Mouse (Mus musculus) heart, postnatal 10 days (tissue): ENCODE results near the gene Evx2. TPM values are rescaled to one million over a fixed set of nuclear protein-coding genes. Genes with fewer than 3 reads are reported as not detected.
A peak's percentile ranks its signal among the peaks of the same experiment; 100 is the strongest.

ENCODE experiments used
- DNase-seq, 2 experiments: peaks; one replicate each; pipeline ENCODE4 v3.0.0; 2021
- intact Hi-C: fragments of 180-260 bp; cut with DNase I; formaldehyde crosslinking; loops from one replicate; pipeline ENCODE4 v1.15.1; 2025
- total RNA-seq, 2 experiments: library from RNA; stranded (reverse); gene quantifications; 2 replicates each; pipeline ENCODE4 v1.2.3; 2021

Evx2 gene
- not detected for total RNA-seq

- intact Hi-C loops = loop anchor here (5.0 kb wide), 1 partner anchor 692 kb away; no protein-coding TSS in a partner anchor
- peak in 1 of 2 experiments; percentile 31 for DNase-seq
Measured at GRCm38 (mm10) chr2:74659507-74660005, at the start of gene Evx2. TSS of gene Evx2 (minus strand) at chr2:74659557.

- intact Hi-C loops = loop anchor here (10.0 kb wide), 1 partner anchor 1076 kb away; no protein-coding TSS in a partner anchor
- DNase-seq = no peak
Measured at GRCm38 (mm10) chr2:74708676-74709075, 49.3 kb upstream of the Evx2 start.

DNA sequence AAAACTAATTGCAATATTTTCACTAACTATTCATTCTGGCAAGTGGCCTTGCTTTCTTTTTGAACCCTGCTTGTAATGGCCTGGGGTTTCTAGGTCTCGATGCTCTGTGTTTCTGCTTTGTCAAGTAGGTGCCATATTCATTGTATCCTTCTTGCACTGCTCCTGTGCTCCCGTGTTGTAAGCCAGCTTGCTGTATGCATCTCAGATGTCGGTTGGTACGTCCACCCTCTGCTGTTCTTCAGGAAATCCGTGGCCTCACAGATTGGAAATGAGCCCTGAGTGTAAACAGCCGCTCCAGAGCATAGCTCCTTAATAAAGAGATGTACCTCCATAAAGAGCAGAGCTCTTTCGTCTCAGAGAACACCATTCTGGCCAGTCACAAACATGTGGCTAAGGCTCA is 48.2 kb upstream of the Evx2 start:
- intact Hi-C loops = loop anchor here (10.0 kb wide), 1 partner anchor 1077 kb away; no protein-coding TSS in a partner anchor
- DNase-seq = no peak

GRCm38 (mm10) chr2:74706393-74706960 is 47.1 kb upstream of the Evx2 start:
- intact Hi-C loops = loop anchor here (10.0 kb wide), 1 partner anchor 1078 kb away; no protein-coding TSS in a partner anchor

DNA sequence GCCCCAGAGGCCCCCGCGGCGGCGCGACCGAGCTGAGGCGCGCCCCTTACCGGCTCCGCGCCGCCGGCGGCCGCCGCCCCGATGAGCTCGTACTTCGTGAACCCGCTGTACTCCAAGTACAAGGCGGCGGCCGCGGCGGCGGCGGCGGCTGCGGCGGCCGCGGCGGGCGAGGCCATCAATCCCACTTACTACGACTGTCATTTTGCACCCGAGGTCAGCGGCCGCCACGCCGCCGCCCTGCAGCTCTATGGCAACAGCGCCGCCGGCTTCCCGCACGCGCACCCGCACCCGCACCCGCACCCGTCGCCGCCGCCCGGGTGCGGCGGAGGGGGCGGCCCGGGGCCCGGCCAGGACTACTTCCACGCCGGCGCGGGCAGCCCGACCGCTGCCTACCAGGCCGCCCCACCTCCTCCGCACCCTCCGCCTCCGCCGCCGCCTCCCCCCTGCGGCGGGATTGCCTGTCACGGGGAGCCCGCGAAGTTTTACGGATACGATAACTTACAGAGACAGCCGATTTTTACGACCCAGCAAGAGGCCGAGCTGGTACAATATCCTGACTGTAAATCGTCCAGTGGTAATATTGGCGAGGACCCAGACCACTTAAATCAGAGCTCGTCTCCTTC is 46.2 kb upstream of the Evx2 start:
- intact Hi-C loops = loop anchor here (10.0 kb wide), 1 partner anchor 1079 kb away; no protein-coding TSS in a partner anchor
- DNase-seq = no peak

More at GRCm38 (mm10) chr2:74706393-74706960, 47.1 kb upstream of the Evx2 start:
- no peak for DNase-seq

DNA sequence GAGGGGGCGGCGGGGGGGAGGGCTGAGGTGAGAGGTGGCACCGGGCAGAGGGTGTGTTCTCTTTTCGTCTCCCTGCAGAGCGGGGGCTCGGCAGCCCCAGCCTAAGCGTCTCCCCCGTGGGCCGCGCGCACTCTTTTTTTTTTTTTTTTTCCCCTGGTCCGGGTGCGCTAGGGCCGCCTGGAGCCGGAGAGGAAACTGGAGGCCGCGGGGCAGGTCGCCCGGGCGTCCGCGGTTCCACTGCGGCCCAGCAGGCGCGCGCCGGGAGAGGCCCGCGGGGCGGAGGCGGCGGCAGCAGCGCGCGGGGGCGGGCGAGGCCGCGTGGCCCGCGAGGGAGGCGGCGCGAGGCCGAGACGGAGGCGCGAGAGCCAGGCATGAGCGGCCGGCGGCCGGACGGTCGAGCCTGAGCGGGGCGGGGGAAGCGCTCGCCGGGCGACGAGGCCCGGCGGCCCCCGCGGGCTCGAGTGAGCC is 45.7 kb upstream of the Evx2 start:
- DNase-seq = no peak
- intact Hi-C loops = loop anchor here (5.0 to 10.0 kb wide), 2 partner anchors 447 to 1080 kb away; no protein-coding TSS in a partner anchor

GRCm38 (mm10) chr2:74704393-74704998 is 45.1 kb upstream of the Evx2 start, which contains the start of gene Hoxd8:
TSS of gene Hoxd8 (plus strand) at chr2:74704615.
- intact Hi-C loops = loop anchor here (5.0 to 10.0 kb wide), 2 partner anchors 448 to 1080 kb away; no protein-coding TSS in a partner anchor
- no peak for DNase-seq

DNA sequence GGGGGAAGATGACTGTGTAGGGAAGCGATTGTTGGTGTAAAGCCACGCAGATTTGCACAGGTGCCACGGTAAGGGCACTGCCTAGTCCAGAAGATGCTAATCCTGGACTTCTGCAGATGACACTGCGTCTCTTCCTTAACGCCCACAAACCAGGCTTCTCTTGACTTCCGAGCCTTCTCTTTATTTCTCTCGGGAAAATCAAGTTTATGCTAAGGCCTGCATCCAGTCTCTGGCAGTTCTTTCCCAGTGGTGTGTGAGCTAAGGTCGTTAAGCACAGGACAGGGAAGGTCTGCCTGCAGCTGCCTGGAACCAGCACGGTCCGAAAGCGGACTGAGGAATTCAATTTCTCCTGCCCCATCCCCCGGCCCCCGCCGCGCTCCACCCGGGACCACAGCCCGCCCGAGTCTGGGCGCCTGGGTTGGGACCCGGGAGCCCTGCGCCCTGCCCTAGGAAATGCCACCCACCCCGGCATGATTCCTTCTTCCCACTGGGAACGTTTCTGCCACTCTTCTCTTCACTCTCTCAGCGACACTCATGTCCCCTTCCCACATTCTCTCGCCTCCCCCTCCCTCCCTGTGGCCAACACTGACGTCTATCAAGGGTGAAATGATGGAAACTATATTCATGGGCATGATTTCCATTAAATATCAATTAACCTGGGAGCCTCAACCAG is 44.5 kb upstream of the Evx2 start:
- DNase-seq = no peak
- intact Hi-C loops = loop anchor here (2.0 to 10.0 kb wide), 4 partner anchors 435 to 1081 kb away; no protein-coding TSS in a partner anchor

DNA sequence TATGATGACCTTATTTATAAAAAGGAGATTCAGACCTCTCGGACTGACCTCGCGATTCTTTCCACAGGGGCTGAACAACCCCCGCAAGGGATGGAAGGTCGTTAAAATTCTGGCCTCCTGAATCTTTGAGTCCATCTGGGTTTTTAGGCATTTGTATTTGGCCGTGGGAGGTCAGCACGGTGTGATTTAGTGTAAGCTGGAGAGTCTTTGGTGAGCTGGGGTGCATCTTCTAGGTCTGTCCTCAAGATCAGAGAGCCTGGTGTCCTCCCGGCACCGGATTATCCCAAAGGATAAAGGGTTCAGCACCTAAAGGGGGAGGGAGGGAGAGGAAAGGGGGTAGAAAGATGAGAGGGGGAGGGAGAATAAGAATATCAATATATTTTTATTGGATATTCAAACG is 44.0 kb upstream of the Evx2 start:
- DNase-seq = no peak
- intact Hi-C loops = loop anchor here (2.0 to 10.0 kb wide), 4 partner anchors 435 to 1081 kb away; no protein-coding TSS in a partner anchor

DNA sequence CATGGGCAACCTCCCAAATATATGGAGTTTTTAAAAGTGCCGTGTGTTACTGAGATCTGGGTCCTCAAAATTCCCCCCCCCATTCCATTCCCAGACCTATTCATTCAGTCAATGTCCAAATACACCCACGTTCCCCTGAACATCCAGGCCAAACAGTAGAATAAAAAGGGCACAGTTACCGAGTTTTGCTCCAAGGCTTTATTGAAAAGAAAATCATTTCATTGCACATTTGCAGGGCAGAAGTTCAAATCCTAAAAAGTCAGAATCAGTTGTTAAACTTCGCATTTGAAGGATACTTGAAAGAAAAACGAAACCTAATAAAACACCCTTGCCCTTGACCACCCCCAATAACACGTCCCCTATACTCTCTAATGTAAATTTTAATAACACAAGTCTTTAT is 43.5 kb upstream of the Evx2 start:
- DNase-seq = no peak
- intact Hi-C loops = loop anchor here (1.0 to 10.0 kb wide), 5 partner anchors 436 to 1082 kb away; no protein-coding TSS in a partner anchor

DNA sequence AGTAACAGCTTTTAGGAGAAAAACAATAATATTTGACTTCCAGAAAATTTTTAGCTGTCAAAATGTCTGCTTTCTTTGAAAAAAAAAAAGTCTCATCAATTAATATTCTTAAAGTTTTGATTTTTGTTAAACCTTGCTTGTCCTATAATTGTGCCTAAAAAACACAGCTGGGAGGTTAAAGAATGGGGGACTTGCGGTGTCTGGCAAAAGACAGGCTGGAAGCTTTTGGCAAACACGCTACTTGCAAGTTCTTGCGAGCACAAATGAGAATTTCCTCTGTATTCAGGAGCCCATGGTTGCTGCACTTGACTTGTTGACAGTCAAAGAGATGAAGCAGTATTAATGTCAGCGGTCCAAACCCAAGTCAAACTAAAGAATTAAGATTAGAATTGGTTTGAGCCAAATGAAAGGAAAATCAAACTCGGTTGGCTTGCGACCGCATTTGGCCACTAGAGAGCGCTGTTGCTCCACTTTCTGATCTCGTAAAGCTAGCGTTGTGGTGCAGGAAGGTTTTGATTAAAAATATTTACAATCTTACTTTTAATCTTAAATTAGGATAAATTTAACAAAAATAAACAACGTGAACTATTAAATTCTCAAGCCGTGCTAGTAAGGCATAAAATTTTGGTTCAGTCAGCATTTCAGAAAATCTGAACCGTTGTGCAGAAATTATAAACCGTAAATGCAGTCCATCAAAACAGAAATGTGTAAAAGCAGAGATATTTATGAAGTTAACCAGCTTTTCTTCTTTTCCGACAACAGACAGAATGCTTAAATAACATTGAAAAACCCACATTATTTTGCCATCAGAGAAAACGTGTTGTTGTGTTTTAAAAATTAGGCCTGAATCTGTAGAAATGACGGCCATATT is 42.8 kb upstream of the Evx2 start:
- intact Hi-C loops = loop anchor here (1.0 to 10.0 kb wide), 5 partner anchors 437 to 1083 kb away; no protein-coding TSS in a partner anchor
- peak; percentile 82 to 89 for DNase-seq

DNA sequence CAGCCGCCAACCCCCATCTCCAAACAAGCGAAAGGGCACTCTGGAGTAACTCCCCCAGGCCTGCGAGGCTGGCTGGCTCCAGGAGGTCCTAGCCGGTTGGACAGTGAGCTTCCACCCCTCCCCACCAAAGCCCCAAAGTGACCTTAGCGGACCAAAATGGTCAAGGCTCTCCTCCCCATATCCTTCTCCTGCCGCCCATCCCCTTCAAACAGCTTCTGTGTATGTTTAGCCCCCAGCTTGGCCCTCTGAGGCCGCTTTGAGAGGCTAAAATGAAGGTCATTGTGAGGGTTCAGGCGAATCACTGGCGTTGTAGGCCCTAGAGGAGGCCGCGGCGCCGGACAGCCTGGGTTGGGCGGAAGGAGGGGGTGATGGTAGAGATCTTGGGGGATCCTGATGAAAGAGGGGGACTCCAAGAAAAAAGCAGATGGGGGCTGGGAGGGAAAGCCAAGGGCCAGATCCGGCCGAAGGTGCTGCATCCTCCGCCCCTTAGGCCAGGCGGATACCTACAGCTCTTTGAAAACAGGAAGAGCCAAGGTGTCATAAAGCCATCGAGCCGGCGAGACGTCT is 41.3 kb upstream of the Evx2 start:
- no peak for DNase-seq
- intact Hi-C loops = loop anchor here (5.0 to 10.0 kb wide), 2 partner anchors 452 to 1084 kb away; no protein-coding TSS in a partner anchor

- intact Hi-C loops = loop anchor here (5.0 to 10.0 kb wide), 2 partner anchors 452 to 1085 kb away; no protein-coding TSS in a partner anchor
- no peak for DNase-seq
Measured at GRCm38 (mm10) chr2:74699664-74700545, 40.5 kb upstream of the Evx2 start.

DNA sequence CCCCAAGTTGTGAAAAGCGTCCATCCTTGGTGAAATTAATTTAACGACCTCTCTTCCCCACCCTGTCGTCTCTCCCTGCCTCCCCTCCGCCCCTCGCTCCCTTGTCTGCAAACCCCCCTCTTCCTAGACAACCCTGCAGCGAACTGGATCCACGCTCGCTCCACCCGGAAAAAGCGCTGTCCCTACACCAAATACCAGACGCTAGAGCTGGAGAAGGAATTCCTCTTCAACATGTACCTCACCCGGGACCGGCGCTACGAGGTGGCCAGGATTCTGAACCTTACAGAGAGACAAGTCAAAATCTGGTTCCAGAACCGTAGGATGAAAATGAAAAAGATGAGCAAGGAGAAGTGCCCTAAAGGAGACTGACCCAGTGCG is 39.7 kb upstream of the Evx2 start:
- intact Hi-C loops = no loop called here
- DNase-seq = no peak

- intact Hi-C loops = no loop called here
- no peak for DNase-seq
Measured at GRCm38 (mm10) chr2:74698201-74699052, 39.1 kb upstream of the Evx2 start.

GRCm38 (mm10) chr2:74697567-74698121 is 38.3 kb upstream of the Evx2 start, which contains the start of gene Hoxd9:
TSS of gene Hoxd9 (plus strand) at chr2:74697727.
- intact Hi-C loops = no loop called here
- DNase-seq = peak in 1 of 2 experiments; percentile 62
